Mouse (Mus musculus): ENCODE measurements around the gene Atg13.

Atg13 gene

DNA sequence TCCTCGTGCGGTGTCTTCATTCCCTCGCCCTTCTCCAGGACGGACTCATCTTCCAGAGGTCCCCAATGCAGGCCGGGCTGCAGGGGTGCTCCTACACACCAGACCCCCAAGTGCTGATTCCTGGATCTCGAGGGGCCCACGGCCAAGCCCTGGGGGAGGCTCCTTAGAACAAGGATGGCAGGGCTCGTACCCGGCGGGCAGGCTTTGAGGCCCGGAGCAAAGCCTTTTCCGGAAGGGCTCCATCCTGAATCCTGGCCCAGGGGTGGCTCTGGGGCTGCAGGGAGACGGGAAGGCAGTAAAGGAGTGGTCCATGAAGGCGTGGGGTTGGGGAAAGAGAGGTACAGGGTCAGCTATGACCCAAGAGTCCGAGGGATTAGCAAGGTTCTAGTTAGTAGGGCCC lies 61.2 kb downstream of the Atg13 start:
- DNase-seq (ENCODE audit: low spot score in 2 of 2) = no peak

DNA sequence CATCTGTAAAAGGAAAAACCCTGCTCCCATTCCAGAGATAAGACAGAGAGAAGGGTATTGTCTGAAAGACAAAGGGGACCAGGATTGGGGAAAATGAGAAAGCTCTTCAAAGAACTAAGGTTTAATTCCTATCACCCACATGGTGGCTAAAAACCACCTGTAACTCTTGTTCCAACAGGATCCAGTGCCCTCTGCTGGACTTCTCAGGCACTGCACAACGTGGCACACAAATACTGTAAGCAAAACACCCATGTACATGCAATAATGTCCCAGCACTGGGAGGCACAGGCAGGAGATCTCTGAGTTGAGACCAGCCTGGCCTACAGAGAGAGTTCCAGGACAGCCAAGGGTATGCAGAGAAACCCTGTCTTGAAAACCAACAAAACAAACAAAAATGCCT lies 63.6 kb downstream of the Atg13 start:
- DNase-seq (ENCODE audit: low spot score in 2 of 2) = peak in 1 of 2 experiments; percentile 48

DNA sequence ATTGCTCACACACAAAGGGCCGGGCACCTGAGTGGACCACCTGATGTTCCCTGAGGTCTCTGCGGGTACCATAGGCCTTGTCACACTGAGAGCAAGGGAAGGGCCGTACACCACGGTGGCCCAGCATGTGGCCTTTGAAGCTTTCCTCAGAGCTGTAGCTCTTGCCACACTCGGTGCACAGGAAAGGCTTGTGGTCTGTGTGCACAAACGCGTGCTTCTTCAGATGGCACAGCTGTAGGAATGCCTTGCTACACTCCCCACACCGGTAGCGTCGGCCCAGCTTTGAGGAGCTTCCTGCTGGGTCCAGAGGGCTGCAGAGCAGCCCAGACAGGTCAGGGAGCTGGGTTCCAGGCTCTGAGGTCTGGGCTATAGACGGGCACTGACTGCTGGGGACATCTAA lies 64.6 kb downstream of the Atg13 start:
- no peak for DNase-seq (ENCODE audit: low spot score in 2 of 2)

DNA sequence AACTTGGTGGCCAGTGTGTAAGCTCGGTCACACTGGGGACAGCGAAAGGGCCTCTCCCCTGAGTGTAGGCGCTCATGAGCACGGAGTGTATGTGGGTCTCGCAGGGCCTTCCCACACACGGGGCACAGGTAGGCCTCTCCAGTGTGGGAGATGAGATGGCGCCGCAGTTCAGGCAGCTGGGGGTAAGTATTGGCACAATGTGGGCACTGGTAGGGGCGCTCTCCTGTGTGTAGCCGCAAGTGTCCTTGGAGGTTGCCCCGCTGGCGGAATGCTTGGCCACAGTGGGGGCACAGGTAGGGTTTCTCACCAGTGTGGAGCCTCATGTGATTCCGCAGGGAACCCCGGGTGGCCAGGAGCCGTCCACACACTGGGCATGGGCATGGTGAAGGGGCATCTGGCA lies 65.0 kb downstream of the Atg13 start:
- DNase-seq (ENCODE audit: low spot score in 2 of 2) = no peak

DNA sequence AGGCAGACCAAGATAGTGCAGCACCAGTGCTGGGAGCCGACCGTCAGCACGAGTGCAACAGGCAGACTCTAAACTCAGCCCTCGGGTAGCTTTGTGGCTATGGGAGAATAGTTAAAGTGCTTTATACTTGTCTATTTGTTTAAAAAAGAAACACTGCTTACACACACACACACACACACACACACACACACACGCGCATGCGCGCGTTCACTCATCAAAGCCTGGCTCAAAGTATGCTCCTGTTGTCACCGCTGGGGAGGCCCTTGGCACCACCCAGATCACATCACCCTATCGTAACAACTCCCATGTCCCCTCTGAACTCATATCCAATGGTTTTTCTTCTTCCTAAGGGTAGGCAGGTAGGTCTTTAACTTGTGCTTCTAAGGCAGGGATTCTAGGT lies 66.4 kb downstream of the Atg13 start:
- no peak for DNase-seq (ENCODE audit: low spot score in 2 of 2)

DNA sequence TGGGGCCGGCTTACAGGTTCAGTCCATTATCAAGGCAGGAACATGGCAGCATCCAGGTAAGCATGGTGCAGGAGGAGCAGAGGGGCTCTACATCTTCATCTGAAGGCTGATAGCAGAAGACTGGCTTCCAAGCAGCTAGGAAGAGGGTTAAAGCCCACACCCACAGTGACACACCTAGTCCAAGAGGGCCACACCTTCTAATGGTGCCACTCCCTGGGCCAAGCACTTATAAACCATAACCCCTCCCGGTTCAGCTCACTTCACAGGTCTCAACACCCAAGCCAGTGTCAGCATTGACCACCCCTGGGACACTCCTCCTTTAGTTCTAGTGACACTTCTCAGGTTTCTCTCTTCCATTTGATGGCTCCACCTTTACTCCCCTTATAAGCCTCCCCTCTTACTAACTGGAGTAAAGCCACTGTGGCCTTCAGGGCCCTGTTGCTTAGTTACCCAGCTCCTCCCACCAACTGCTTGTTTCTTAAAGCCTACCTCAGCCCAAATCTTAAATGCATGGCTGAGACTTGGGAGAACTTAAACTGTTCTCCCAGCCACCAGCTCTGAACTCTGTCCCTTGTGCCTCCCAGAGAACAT lies 67.5 kb downstream of the Atg13 start:
- no peak for DNase-seq (ENCODE audit: low spot score in 2 of 2)

DNA sequence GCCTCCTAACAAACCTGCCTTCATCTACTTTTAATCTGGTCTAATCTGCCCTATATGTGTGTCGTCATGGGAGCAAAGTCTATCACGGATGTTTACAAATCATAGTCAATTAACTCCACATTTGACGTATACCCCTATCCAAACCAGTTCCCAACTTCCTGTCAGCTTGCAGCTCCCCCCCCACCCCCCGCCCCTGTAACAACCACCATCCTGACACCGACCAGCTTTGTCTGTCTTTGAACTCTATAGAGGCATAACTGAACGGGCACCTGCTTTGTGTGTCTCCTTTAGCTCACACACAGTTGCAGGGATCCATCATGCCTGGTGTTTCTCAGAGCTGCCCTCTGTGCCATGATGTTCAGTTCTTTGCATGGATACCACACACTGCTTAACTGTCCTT lies 71.4 kb downstream of the Atg13 start:
- DNase-seq (ENCODE audit: low spot score in 2 of 2) = no peak

DNA sequence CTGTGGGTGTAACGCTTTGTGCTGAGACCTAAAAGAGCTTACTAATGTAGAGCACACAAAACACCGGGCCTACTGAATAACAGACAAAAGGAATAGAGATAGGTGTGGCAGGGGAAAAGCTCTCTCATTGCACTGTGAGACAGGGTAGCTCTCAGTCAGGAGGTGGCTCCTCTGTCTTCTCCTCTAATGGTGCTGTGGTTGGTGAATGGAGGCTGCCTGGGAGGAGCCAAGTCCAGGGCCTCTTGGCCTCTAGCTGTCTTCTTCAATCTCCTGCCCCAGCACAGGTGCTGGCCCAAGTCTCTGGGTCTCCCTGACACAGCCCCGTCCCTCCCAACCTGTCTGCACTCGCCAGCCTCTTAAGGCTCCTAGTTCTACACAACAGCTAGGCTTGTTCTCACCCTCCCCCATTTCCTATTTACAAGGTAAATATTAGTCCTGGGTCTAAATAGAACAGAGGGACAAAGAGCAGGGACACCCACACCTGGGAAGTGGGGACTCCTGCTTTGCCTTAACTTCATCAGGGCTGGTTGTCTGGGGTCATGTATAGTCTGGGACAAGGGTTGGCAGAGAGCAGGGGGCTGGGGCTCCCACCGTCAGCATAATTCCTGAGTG lies 73.5 kb downstream of the Atg13 start:
- no peak for DNase-seq (ENCODE audit: low spot score in 2 of 2)

DNA sequence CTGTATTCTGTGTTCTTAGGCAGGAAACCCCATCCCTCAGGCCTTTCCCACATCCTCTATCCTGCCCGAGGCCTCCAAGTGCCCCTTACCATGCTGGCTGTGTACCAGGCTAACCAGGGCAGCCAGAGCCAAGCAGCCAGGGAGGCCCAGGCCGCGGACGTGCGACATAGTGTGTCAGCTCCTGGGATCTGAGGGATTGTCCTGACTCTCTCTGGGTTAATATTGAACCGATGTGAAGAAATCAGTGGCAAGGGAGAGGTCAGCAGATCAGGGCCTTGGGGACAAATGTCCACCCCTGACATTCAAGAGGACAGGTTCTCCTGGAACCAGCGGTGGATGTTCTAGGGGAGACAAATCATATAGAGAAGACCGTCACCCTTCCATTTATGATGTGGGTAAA lies 74.1 kb downstream of the Atg13 start, which contains the start of gene F2:
Gene F2, minus strand, starts transcription at position 186 of the 400 bp plus-strand sequence.
- DNase-seq (ENCODE audit: low spot score in 2 of 2) = no peak

DNA sequence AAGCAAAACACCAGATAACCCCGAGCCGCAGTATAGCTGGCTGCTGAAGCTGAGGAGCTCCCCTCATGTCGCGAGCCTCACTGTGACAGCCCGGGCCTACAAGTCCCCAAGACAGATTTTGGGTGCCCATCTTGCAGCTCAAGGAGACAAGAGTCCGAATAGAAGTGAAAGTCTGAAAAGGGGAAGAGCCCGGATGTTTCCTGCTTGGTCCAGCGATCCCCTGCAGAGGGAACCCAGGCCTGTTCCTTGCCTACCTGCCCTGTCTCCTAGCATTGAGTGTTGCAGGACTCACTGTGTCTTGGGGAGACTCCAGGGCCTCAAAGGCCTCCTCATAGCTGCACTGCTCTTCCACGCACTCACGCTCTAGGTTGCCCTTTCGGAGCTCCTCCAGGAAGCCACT lies 74.9 kb downstream of the Atg13 start:
- no peak for DNase-seq (ENCODE audit: low spot score in 2 of 2)

DNA sequence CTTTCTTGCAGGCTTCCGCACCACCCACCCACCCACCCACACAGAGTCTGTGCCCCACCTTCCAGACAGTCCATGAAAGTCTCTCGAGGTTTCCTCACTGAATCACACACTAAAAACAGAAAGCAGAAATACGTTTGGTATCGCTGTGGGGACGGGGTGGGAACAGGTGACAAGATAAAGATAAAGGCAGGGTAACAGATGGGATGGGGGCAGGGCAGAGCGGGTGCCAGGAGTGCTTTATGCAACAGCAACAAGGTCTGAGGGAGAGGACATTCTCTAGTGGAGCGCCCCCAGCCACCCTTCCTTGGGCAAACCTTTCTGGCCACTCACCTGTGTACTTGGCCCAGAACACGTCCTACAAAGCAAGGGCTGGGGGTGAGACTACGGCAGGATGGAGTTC lies 75.5 kb downstream of the Atg13 start:
- peak in 1 of 2 experiments; percentile 41 for DNase-seq (ENCODE audit: low spot score in 2 of 2)

DNA sequence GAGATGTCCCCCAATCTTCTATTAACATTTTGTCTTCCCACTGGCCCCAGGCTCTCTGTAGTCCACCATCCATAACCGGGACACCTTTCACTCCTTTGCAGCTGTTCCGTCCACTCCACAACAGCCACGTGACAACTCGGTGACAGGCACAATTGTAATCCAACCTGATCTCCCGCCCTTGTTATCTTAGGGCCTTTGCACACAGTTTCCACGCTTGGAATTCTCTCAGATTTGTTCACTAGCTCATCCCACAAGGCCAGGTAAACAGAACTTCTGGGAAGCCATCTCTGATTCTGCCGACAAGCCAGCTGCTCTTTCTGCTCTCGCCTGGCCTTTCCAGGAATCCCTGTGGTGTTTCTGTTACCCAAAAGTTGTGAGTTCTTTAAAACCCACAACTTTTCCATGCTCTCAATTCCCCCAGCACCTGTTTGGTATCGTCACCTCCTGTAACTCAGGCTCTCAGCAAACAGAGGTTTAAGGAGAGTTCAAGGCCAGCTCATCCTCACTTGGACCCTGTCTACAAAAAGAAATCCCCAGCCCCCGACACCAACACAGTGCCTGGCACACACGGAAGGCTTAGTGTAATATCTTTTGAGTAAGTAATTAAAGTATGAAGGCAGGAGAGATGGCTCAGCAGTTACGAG lies 76.9 kb downstream of the Atg13 start:
- no peak for DNase-seq (ENCODE audit: low spot score in 2 of 2)

DNA sequence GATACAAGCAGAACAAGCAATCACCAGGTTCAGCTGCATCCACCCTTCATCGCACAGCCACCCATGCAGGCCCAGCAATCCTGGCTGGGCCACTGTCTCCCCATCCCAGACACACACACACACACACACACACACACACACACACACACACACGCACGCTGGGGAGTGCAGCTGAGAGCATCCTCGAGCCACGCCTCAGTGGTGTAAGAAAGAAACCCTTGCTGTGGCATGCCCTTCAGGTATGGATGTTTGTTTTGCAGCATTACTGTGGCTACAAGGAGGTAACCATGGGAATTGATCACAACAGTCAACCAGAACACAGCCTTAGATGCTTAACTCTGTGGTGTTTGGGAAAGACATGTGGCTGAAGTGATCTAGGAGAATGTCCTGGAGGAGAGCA lies 78.1 kb downstream of the Atg13 start:
- DNase-seq (ENCODE audit: low spot score in 2 of 2) = no peak

DNA sequence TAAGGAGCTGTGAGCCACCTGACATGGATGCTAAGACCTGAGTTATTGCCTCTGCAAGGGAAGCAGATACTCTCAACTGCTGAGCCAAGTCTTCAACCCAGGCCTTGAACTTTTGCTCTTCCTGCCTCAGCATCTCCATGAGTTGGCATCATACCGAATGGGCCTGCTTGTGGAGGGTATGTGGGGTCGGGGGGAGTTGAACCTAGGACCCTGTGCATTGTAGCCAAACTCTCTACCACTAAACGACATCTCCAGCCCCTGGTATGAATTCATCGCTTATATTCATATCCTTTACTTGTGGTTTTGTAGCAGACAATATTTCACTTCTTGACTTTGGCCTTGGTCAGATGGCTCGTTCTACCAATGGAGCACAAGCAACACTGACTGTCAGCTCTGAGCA lies 78.5 kb downstream of the Atg13 start:
- no peak for DNase-seq (ENCODE audit: low spot score in 2 of 2)

DNA sequence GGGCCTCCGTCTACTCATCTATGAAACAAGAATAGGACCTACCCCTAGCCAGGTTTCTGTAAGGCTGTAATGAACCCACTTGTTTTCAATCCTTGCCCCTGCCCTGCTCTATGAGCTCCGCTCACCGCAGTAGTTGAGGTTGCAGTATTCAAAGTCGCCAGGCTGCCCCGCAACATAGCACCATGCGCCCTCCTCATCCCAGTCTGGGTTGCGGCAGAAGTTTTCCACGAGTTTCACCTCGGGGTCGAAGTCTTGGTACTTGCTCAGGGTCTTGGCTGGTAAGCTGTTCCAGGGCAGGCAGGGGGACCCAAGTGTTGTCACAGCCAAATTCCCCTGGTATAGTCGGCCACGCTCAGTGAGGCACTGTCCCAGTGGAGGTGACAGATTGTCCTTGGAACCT lies 80.0 kb downstream of the Atg13 start:
- DNase-seq (ENCODE audit: low spot score in 2 of 2) = no peak

DNA sequence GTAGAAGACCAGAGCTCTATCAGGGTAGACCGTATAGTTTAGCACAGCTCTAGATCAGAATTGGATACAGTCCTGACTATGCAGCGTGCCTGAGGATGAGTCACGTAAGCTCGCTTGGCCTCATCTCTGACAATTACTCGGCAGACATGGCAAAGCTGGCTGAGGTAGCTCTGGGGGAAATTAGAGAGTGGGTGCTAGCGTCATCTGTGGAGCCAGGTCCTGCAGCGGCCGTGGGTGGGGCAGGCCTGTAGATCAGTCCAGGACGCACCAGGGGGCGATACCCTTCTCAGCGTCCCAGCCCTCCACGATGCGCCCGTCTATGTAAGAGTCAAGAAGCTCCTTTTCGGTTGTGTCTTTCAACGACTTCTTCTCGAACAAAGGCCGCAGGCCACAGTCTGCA lies 80.7 kb downstream of the Atg13 start:
- peak in 1 of 2 experiments; percentile 47 for DNase-seq (ENCODE audit: low spot score in 2 of 2)

DNA sequence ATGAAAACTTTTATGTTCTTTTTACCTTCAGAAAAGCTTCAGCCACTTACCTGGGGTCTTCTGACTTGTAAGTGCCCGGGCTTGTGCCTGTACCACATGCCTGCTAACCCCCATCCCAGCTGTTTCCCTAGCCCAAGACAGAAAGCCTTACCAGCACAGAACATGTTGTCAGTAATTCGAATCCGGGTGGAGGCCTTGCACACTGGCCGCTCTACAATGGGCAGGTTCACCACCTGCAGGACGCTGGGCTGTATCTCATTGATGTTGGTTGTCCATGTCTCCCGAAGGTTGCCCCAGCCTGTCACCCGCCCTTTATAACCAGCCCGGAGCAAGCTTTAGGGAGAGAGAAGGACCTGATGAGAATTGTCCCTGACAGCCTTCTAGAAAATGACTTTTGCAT lies 82.2 kb downstream of the Atg13 start:
- DNase-seq (ENCODE audit: low spot score in 2 of 2) = no peak

DNA sequence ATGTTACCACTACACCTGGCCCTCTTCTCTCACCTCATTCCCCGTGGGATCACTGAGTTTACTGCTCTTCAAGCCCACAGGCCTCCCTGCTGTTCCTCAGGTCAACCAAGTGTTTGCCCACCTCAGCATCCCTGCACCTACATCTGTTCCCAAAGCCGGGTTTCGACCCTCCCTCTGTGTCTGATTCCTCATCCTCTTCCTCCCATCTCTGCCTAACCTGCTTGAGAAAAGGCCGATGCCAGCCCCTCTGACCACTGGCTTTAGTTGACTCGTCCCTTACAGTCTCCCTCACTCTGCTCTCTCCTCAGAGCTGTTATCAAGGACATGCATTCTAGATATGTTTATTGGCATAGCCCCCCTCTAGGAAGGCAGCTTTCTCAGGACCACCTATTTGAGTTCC lies 82.9 kb downstream of the Atg13 start:
- no peak for DNase-seq (ENCODE audit: low spot score in 2 of 2)
